Comparison of ENCODE assay signal across 9 mouse cellular contexts in the genomic region with DNA sequence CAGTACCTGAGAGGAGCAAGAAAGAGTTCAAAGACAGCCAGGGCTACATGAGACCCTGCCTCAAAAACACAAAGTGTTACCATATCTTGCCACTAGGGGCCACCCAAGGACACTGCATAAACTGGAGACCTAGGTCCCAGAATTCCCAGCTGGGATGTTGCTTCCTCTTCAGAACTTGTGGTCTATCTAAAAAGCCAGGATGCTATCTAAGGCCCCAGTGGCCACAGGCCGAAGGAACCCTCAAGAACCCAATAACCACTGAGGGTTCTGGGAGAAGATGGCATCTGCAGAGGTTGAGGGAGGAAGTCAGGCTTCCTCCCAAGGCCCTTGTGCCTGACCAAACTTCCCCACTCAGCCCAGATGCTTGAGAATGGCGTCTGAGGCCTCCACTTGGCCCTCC. TPM values are rescaled to one million over a fixed set of nuclear protein-coding genes. Genes with fewer than 3 reads are reported as not detected.
DNase-seq lines count a peak whose midpoint lies in the region; ATAC-seq and TF ChIP-seq lines count a peak whose summit lies in the region.
"Had no signal": no experiment of that assay in that cellular context is flagged by ENCODE, and none has a peak within 500 bp of the region (broad histone marks: within the 10 kb centered on the region; RNA-seq: fewer than 3 reads in every experiment).

No protein-coding gene starts in this region.

- no peak overlapping the region for H3K4me2 ChIP-seq in liver, embryonic 14.5 days (ENCODE audit: low read depth)
- H3K4me2 ChIP-seq: limb, embryonic 12.5 days had no signal

- peak; percentile 82 for TF ChIP-seq CTCF in liver, embryonic 14.5 days (IDR thresholded peaks at IDR 0.05; ENCODE audit: low read depth)

- peaks cover 0 to under 1% of the 10 kb centered on the region in 2 experiments; a peak in 1 of 4 replicates for H3K4me1 ChIP-seq in liver, embryonic 14.5 days (replicated peaks; ENCODE audit: control insufficient read depth in 2 of 2, insufficient read depth in 2 of 2, low read length in 1 of 2)

- WGBS in liver, embryonic 14.5 days (ENCODE audit: insufficient replicate concordance) = 8% methylated on average over 2 of the region's 2 CpGs

- no peaks in the 10 kb centered on the region for H3K36me3 ChIP-seq in liver, embryonic 14.5 days (replicated peaks; ENCODE audit: control insufficient read depth, insufficient read depth, low read depth)
- H3K36me3 ChIP-seq: limb, embryonic 12.5 days had no signal

- no peaks in the 10 kb centered on the region for H3K9me3 ChIP-seq in liver, embryonic 14.5 days (ENCODE audit: control insufficient read depth, low read length)
- H3K9me3 ChIP-seq: limb, embryonic 12.5 days had no signal

- DNase-seq in A20 (ENCODE audit: low read depth, low spot score) = peak; percentile 48
- DNase-seq in MEL-GATA-1-ER (ENCODE audit: extremely low read depth, low read depth) = peak; percentile 32
- DNase-seq in cerebellum, postnatal 14 days = peak; percentile 83 to 86
- peak; percentile 27 to 34 for DNase-seq in gastrocnemius, adult 8-10 months (ENCODE audit: low spot score in 2 of 2)
- DNase-seq in kidney, postnatal 10 days = peak; percentile 87
- peak in 2 of 3 experiments; percentile 16 to 17 for DNase-seq in liver, embryonic 14.5 days (ENCODE audit: low read depth in 3 of 3, low spot score in 3 of 3)
- DNase-seq in retina, embryonic 14.5 days (ENCODE audit: low spot score) = peak; percentile 92
- DNase-seq in urinary bladder, adult 2 months (ENCODE audit: low spot score) = peak; percentile 26

- no peak overlapping the region for H3K27ac ChIP-seq in liver, embryonic 14.5 days
- H3K27ac ChIP-seq: limb, embryonic 12.5 days had no signal

- no peak for ATAC-seq in liver, embryonic 14.5 days (ENCODE audit: insufficient read depth)

- no peak for TF ChIP-seq EP300 in liver, embryonic 14.5 days (IDR thresholded peaks at IDR 0.05; ENCODE audit: low read depth)

- no peak overlapping the region for H3K4me3 ChIP-seq in liver, embryonic 14.5 days (ENCODE audit: insufficient read depth in 1 of 2, low read depth in 2 of 2, low read length in 2 of 2)
- H3K4me3 ChIP-seq: limb, embryonic 12.5 days had no signal

- H3K9ac ChIP-seq in liver, embryonic 14.5 days (replicated peaks) = no peak overlapping the region
- H3K9ac ChIP-seq: limb, embryonic 12.5 days had no signal

- H3K27me3 ChIP-seq in liver, embryonic 14.5 days (ENCODE audit: control insufficient read depth, insufficient read depth, low read length) = no peaks in the 10 kb centered on the region
- H3K27me3 ChIP-seq: limb, embryonic 12.5 days had no signal

RNA-seq across cellular contexts. Expression of a gene that starts 30.2 kb away (rescaled TPM):
- total RNA-seq in gastrocnemius, adult 8-10 months (2022) = under 1 TPM in 3 of 4 experiments, not detected in 1; 0.16 to 0.38 (median 0.17) TPM
- 3.8 and 4.9 TPM in 2 replicates for polyA plus RNA-seq in liver, embryonic 14.5 days (2012; rRNA removed)
- polyA plus RNA-seq in liver, embryonic 14.5 days (2014; fragmentation: Nextera tagmentation; extraction: Ambion mirVana) = 4.9 and 5.1 TPM in 2 replicates
- polyA plus RNA-seq in urinary bladder, adult 2 months (2012; rRNA removed) = 4.6 and 4.8 TPM in 2 replicates

RNA-seq across cellular contexts. Expression of a gene that starts 34.4 kb away (rescaled TPM):
- 10 to 100 TPM; 28.1 to 44.3 (median 31.9) TPM for total RNA-seq in gastrocnemius, adult 8-10 months (2022)
- polyA plus RNA-seq in liver, embryonic 14.5 days (2012; rRNA removed) = 25.2 and 27.2 TPM in 2 replicates
- polyA plus RNA-seq in liver, embryonic 14.5 days (2014; fragmentation: Nextera tagmentation; extraction: Ambion mirVana) = 44.4 and 51.3 TPM in 2 replicates
- 4,146 and 6,672 TPM in 2 replicates for polyA plus RNA-seq in urinary bladder, adult 2 months (2012; rRNA removed)

RNA-seq across cellular contexts. Expression of a gene that starts 48.2 kb away (rescaled TPM):
- total RNA-seq in gastrocnemius, adult 8-10 months (2022) = under 1 TPM; 0.22 to 0.86 (median 0.40) TPM
- polyA plus RNA-seq in liver, embryonic 14.5 days (2012; rRNA removed) = 0.51 and 0.71 TPM in 2 replicates
- 0.71 and 0.78 TPM in 2 replicates for polyA plus RNA-seq in liver, embryonic 14.5 days (2014; fragmentation: Nextera tagmentation; extraction: Ambion mirVana)
- 3.7 and 3.9 TPM in 2 replicates for polyA plus RNA-seq in urinary bladder, adult 2 months (2012; rRNA removed)

RNA-seq across cellular contexts. Expression of a gene that starts 53.3 kb away (rescaled TPM):
- total RNA-seq in gastrocnemius, adult 8-10 months (2022) = 10 to 100 TPM; 84.3 to 97.1 (median 88.1) TPM
- 74.3 and 80.3 TPM in 2 replicates for polyA plus RNA-seq in liver, embryonic 14.5 days (2012; rRNA removed)
- polyA plus RNA-seq in liver, embryonic 14.5 days (2014; fragmentation: Nextera tagmentation; extraction: Ambion mirVana) = 164 and 171 TPM in 2 replicates
- polyA plus RNA-seq in urinary bladder, adult 2 months (2012; rRNA removed) = 110 and 134 TPM in 2 replicates

Comparison
In these comparisons a context has a peak if more than half of its experiments do, and no peak if none do; other contexts are left out.
1. DNase-seq: peak in every context shown above with its lines; median percentile 92 in retina, embryonic 14.5 days; 87 in kidney, postnatal 10 days; 84 in cerebellum, postnatal 14 days; 48 in A20; 32 in MEL-GATA-1-ER; 30 in gastrocnemius, adult 8-10 months; 26 in urinary bladder, adult 2 months; 16 in liver, embryonic 14.5 days.
2. RNA of a gene that starts 34.4 kb away (polyA plus RNA-seq): 4,146 to 6,672 TPM in urinary bladder, adult 2 months; 25.2 to 51.3 TPM in liver, embryonic 14.5 days; every median in the first group is over 10 times any median in the second.